Mouse (Mus musculus) thymus, adult 2 months (tissue): Measurements from ENCODE around the gene Casp12.

Experiments
- CTCF ChIP-seq: fragments of 200-500 bp; IDR thresholded peaks from 2 replicates; pipeline ENCODE4 v1.5.1; 2012; ENCODE audit warnings: mild to moderate bottlenecking, control low read depth, low read length, moderate library complexity, borderline replicate concordance; ENCODE audit not compliant: control insufficient read depth, poor library complexity, insufficient read depth; ENCODE audit errors: extremely low read depth
- POLR2A ChIP-seq: fragments of 200-500 bp; IDR thresholded peaks from 2 replicates; pipeline ENCODE4 v1.6.1; 2012; ENCODE audit warnings: mild to moderate bottlenecking, low read length, control low read depth, moderate library complexity; ENCODE audit not compliant: control insufficient read depth, poor library complexity, insufficient read depth; ENCODE audit errors: extremely low read depth

DNA sequence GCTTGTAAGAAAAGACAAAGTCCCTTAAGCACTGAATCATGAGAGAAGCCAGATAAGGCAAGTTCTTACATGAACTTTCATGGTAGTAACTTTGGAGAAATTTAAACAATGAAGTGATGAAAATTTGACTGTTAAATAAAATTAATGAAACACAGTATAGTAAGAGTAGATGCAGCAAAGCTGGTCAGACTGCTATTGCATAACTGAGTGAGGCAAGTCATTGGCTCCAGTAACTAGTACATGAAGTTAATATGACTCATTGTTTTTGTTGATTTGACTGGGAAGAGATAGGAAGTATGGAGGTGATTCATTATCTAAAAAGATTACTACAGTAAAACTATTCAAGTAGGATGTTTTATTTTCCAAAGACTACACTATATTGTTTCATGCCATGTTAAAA lies 11.6 kb downstream of the Casp12 start:
- TF ChIP-seq CTCF, result no peak
- TF ChIP-seq POLR2A, result no peak
